Mouse (Mus musculus) bone marrow macrophage, adult 2 months (primary cell): Measurements from ENCODE around the gene Rab27a.

Experiments used
- CTCF ChIP-seq: IDR thresholded peaks from 2 replicates; pipeline ENCODE4 v1.5.1; 2012; ENCODE audit warnings: low read depth, mild to moderate bottlenecking, low read length, moderate library complexity
- POLR2A ChIP-seq: IDR thresholded peaks from 2 replicates; pipeline ENCODE4 v1.6.1; 2012; ENCODE audit warnings: mild to moderate bottlenecking, low read depth, low read length, borderline replicate concordance

DNA sequence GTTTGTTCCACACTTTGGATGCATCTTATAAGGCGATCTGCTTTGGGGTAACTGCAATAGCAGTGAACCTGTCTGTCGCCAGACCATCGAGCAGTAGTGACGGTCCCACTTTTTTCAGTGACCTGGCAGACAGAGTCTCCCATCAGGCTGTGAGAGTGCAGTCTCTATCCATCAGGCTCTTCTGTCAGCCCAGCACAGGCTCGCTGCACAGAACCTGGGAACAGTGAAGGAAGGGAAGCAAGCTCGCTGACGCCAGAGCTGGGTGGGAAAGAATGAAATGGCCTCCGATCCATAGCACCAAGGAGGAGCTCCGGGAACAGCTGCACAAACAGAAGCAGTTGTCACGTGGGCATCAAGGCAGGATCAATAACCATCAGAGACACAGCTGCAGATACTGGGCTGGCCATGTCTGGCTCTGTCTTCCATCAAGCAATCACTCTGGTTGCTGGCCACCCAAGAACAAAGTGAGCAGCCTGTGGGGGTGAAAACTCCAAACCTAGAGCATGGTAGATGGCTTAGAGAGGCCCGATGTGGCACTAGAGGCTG, 92.8 kb downstream of the Rab27a start:
- TF ChIP-seq CTCF = no peak
- TF ChIP-seq POLR2A = no peak
